Comparison of ENCODE assay signal across 29 mouse cellular contexts in genomic region chr19:29946423-29946716, GRCm38 (mm10). TPM values are rescaled to one million over a fixed set of nuclear protein-coding genes. Genes with fewer than 3 reads are reported as not detected.
DNase-seq lines count a peak whose midpoint lies in the region; ATAC-seq and TF ChIP-seq lines count a peak whose summit lies in the region.
"Had no signal": no experiment of that assay in that cellular context is flagged by ENCODE, and none has a peak within 500 bp of the region (broad histone marks: within the 10 kb centered on the region; RNA-seq: fewer than 3 reads in every experiment).

No protein-coding gene starts in this region.

- no peak for ATAC-seq in midbrain, embryonic 12.5 days (ENCODE audit: low FRiP score, low read depth)
- ATAC-seq in midbrain, postnatal 0 days (ENCODE audit: low FRiP score), result no peak
- ATAC-seq: CD4-positive, CD25-positive, alpha-beta regulatory T cell, adult 4 months; forebrain, embryonic 16.5 days had no signal

- peak overlapping the region; percentile 11; the same call in 1 of the 2 replicates for H3K4me2 ChIP-seq in midbrain, embryonic 12.5 days (replicated peaks)
- H3K4me2 ChIP-seq in midbrain, postnatal 0 days (ENCODE audit: low read depth, low read length, poor library complexity, severe bottlenecking), result no peak overlapping the region
- H3K4me2 ChIP-seq in myocyte (ENCODE audit: low read depth), result peak overlapping the region; percentile 65
- H3K4me2 ChIP-seq: hindbrain, embryonic 13.5 days; neural tube, embryonic 15.5 days had no signal

- peak; percentile 66 for DNase-seq in kidney, adult 2 months
- DNase-seq in kidney, postnatal 4 days, result no peak
- DNase-seq in layer of hippocampus, adult 2 months (ENCODE audit: low spot score in 2 of 2), result no peak
- no peak for DNase-seq in layer of hippocampus, adult 9-11 months
- no peak for DNase-seq in midbrain, postnatal 0 days (ENCODE audit: low spot score)
- no peak for DNase-seq in thymus, postnatal 4 days
- DNase-seq: adrenal gland, adult 2 months; cerebellum, adult 11-12 months; cerebellum, postnatal 10 days; gastrocnemius, postnatal 36 days; heart, adult 2 months; heart, postnatal 36 days; thymus, adult 2 months had no signal

- no peaks in the 10 kb centered on the region for H3K36me3 ChIP-seq in kidney, adult 2 months (ENCODE audit: control insufficient read depth, insufficient read depth, low read length)
- no peaks in the 10 kb centered on the region for H3K36me3 ChIP-seq in midbrain, embryonic 12.5 days
- H3K36me3 ChIP-seq in midbrain, postnatal 0 days (ENCODE audit: insufficient read depth, low read length), result no peaks in the 10 kb centered on the region
- H3K36me3 ChIP-seq in myocyte (ENCODE audit: control insufficient read depth, insufficient read depth), result no peaks in the 10 kb centered on the region
- H3K36me3 ChIP-seq: forebrain, embryonic 10.5 days; heart, embryonic 15.5 days; hindbrain, embryonic 13.5 days; neural tube, embryonic 15.5 days had no signal

- H3K4me1 ChIP-seq in kidney, adult 2 months (ENCODE audit: control insufficient read depth, insufficient read depth, low read length), result peaks cover 15% of the 10 kb centered on the region
- H3K4me1 ChIP-seq in midbrain, embryonic 12.5 days, result peaks cover 30% of the 10 kb centered on the region; the same call in 1 of the 2 replicates
- H3K4me1 ChIP-seq in midbrain, postnatal 0 days (ENCODE audit: insufficient read depth, low read length), result no peaks in the 10 kb centered on the region

- no peaks in the 10 kb centered on the region for H3K79me2 ChIP-seq in myocyte (ENCODE audit: control insufficient read depth, insufficient read depth)

- peak overlapping the region; percentile 91 for H3K27ac ChIP-seq in kidney, adult 2 months (ENCODE audit: insufficient read depth, low read depth, low read length)
- H3K27ac ChIP-seq in layer of hippocampus, adult 2 months, result peak overlapping the region; percentile 52
- H3K27ac ChIP-seq in midbrain, embryonic 12.5 days (replicated peaks), result no peak overlapping the region
- no peak overlapping the region for H3K27ac ChIP-seq in midbrain, postnatal 0 days (ENCODE audit: low read depth, low read length)
- H3K27ac ChIP-seq: forebrain, embryonic 10.5 days; heart, adult 2 months; hindbrain, embryonic 13.5 days; liver, embryonic 14.5 days; macrophage; neural tube, embryonic 15.5 days; stomach, postnatal 0 days had no signal

- H3K9me3 ChIP-seq in midbrain, embryonic 12.5 days, result no peaks in the 10 kb centered on the region
- no peaks in the 10 kb centered on the region for H3K9me3 ChIP-seq in midbrain, postnatal 0 days (ENCODE audit: low read length)
- H3K9me3 ChIP-seq: forebrain, embryonic 10.5 days; heart, embryonic 15.5 days; hindbrain, embryonic 13.5 days; neural tube, embryonic 15.5 days had no signal

- no peak for TF ChIP-seq CTCF in kidney, adult 2 months (conservative IDR thresholded peaks at IDR 0.05; ENCODE audit: insufficient read depth, insufficient read length, low read depth, low read length)
- TF ChIP-seq CTCF in layer of hippocampus, adult 2 months (conservative IDR thresholded peaks at IDR 0.05), result no peak; the same call in 1 of the 2 replicates
- TF ChIP-seq CTCF in midbrain, postnatal 0 days (IDR thresholded peaks at IDR 0.05), result no peak

- no peaks in the 10 kb centered on the region for H3K27me3 ChIP-seq in kidney, adult 2 months (replicated peaks; ENCODE audit: control insufficient read depth, insufficient read depth, low read length)
- H3K27me3 ChIP-seq in midbrain, embryonic 12.5 days, result 0 out of 2 replicates have a peak, but pooled peaks cover 4% of the 10 kb centered on the region
- no peaks in the 10 kb centered on the region for H3K27me3 ChIP-seq in midbrain, postnatal 0 days (ENCODE audit: insufficient read depth, low read length)
- H3K27me3 ChIP-seq in myocyte (ENCODE audit: control insufficient read depth, insufficient read depth, insufficient read length), result no peaks in the 10 kb centered on the region
- H3K27me3 ChIP-seq: heart, embryonic 15.5 days; neural tube, embryonic 15.5 days had no signal

- no peak overlapping the region for H3K9ac ChIP-seq in midbrain, embryonic 12.5 days (replicated peaks)
- H3K9ac ChIP-seq in midbrain, postnatal 0 days (replicated peaks; ENCODE audit: low read length, poor library complexity, severe bottlenecking), result no peak overlapping the region
- H3K9ac ChIP-seq: heart, embryonic 15.5 days; hindbrain, embryonic 13.5 days; liver, embryonic 14.5 days; neural tube, embryonic 15.5 days had no signal

- H3K4me3 ChIP-seq in kidney, adult 2 months (ENCODE audit: insufficient read depth, low read depth, low read length), result no peak overlapping the region
- no peak overlapping the region; the same call in 1 of the 2 replicates for H3K4me3 ChIP-seq in layer of hippocampus, adult 2 months
- no peak overlapping the region for H3K4me3 ChIP-seq in midbrain, embryonic 12.5 days
- H3K4me3 ChIP-seq in midbrain, postnatal 0 days (ENCODE audit: low read depth, low read length), result no peak overlapping the region
- H3K4me3 ChIP-seq in myocyte, result no peak overlapping the region
- H3K4me3 ChIP-seq: forebrain, embryonic 10.5 days; heart, adult 2 months; heart, embryonic 15.5 days; hindbrain, embryonic 13.5 days; neural tube, embryonic 15.5 days had no signal

- TF ChIP-seq POLR2A in kidney, adult 2 months (IDR thresholded peaks at IDR 0.05; ENCODE audit: low read depth, low read length), result no peak
- no peak for TF ChIP-seq POLR2A in myocyte (IDR thresholded peaks at IDR 0.05; ENCODE audit: insufficient read length, low read depth)

- no peak overlapping the region for H3ac ChIP-seq in myocyte (ENCODE audit: control insufficient read depth, insufficient read length)

TF ChIP-seq in myocyte, 11 proteins besides CTCF, POLR2A, EP300 and RAD21:
- TF ChIP-seq MYOG (IDR thresholded peaks at IDR 0.05; ENCODE audit: control insufficient read depth in 1 of 3, insufficient read depth in 1 of 3, insufficient read length in 2 of 3, low read depth in 2 of 3) (no peak), POLR2AphosphoS2 (IDR thresholded peaks at IDR 0.05; ENCODE audit: insufficient read length, low read depth) (no peak), MYOD1 (IDR thresholded peaks at IDR 0.05; ENCODE audit: control insufficient read depth in 1 of 3, insufficient read length in 2 of 3, low read depth in 2 of 3) (no peak), E2F4 (IDR thresholded peaks at IDR 0.05; ENCODE audit: insufficient read depth) (no peak), MAX (IDR thresholded peaks at IDR 0.05; ENCODE audit: low read depth) (no peak), SRF (IDR thresholded peaks at IDR 0.05; ENCODE audit: control insufficient read depth, insufficient read length, low read depth) (no peak), REST (IDR thresholded peaks at IDR 0.05; ENCODE audit: insufficient read depth, insufficient read length) (no peak), TCF12 (IDR thresholded peaks at IDR 0.05; ENCODE audit: insufficient read depth, poor library complexity, severe bottlenecking) (no peak)

RNA-seq across cellular contexts. Expression of gene Il33, which starts 21.5 kb away (rescaled TPM):
- polyA plus RNA-seq in kidney, adult 2 months (2012; rRNA removed), result 5.6 and 8.2 TPM in 2 replicates
- 10 to 100 TPM; 50.9 to 55.7 TPM for total RNA-seq in layer of hippocampus, adult 2 months (2021)
- 0.38 and 0.86 TPM in 2 replicates for polyA plus RNA-seq in midbrain, embryonic 12.5 days (2016; fragmentation: Nextera tagmentation; extraction: Ambion mirVana)
- 5.6 and 8.7 TPM in 2 replicates for total RNA-seq in midbrain, postnatal 0 days (2014; rRNA removed)
- polyA plus RNA-seq in midbrain, postnatal 0 days (2015; fragmentation: Nextera tagmentation; extraction: Ambion mirVana), result 6.2 and 6.4 TPM in 2 replicates
- 1.4 TPM for polyA plus RNA-seq in myocyte (2012; fragmentation: generic; extraction: Trizol)
- polyA plus RNA-seq: CD4-positive, CD25-positive, alpha-beta regulatory T cell, adult 4 months; macrophage had no signal

RNA-seq across cellular contexts. Expression of gene Trpd52l3, which starts 57.2 kb away (rescaled TPM):
- 0.04 TPM in 1 of 2 replicates, not detected in the other for polyA plus RNA-seq in kidney, adult 2 months (2012; rRNA removed)
- total RNA-seq in layer of hippocampus, adult 2 months (2021), result not detected
- polyA plus RNA-seq in midbrain, embryonic 12.5 days (2016; fragmentation: Nextera tagmentation; extraction: Ambion mirVana), result not detected in 2 replicates
- not detected in 2 replicates for total RNA-seq in midbrain, postnatal 0 days (2014; rRNA removed)
- not detected in 2 replicates for polyA plus RNA-seq in midbrain, postnatal 0 days (2015; fragmentation: Nextera tagmentation; extraction: Ambion mirVana)
- not detected for polyA plus RNA-seq in myocyte (2012; fragmentation: generic; extraction: Trizol)
- total RNA-seq: adrenal gland, adult 2 months; adrenal gland, postnatal 4 days; gastrocnemius, postnatal 36 days; heart, adult 2 months; heart, postnatal 36 days; layer of hippocampus, postnatal 25 days had no signal
- polyA plus RNA-seq: adrenal gland, adult 2 months; CD4-positive, CD25-positive, alpha-beta regulatory T cell, adult 4 months; embryonic facial prominence, embryonic 11.5 days; forebrain, embryonic 10.5 days; forebrain, embryonic 16.5 days; heart, adult 2 months; heart, embryonic 15.5 days; hindbrain, embryonic 13.5 days; limb, embryonic 11.5 days; liver, embryonic 14.5 days; lung, embryonic 16.5 days; macrophage; neural tube, embryonic 15.5 days; stomach, postnatal 0 days had no signal

Comparison
In these comparisons a context has a peak if more than half of its experiments do, and no peak if none do; other contexts are left out.
1. H3K27ac ChIP-seq: peak in kidney, adult 2 months (single experiment) and layer of hippocampus, adult 2 months (single experiment); none in midbrain, embryonic 12.5 days (single experiment) and midbrain, postnatal 0 days (single experiment).